Mouse (Mus musculus) lung, adult 18-20 months (tissue): ENCODE data around the gene Foxr1.
"Not testable (repeated sequence)": the region's sequence is repeated elsewhere in the genome, so short reads cannot be mapped to it uniquely, and the experiment has no call there.

Experiments used
- DNase-seq, 2 experiments: peaks; one replicate each; pipeline ENCODE4 v3.0.0; 2022; ENCODE audit warnings: mixed read lengths in 2 of 2

Foxr1 gene

GRCm38 (mm10) chr9:44475936-44476335 is 35.0 kb upstream of the Foxr1 start:
- DNase-seq: no peak

GRCm38 (mm10) chr9:44474327-44474726 is 33.4 kb upstream of the Foxr1 start:
- DNase-seq: no peak

GRCm38 (mm10) chr9:44473184-44473583 is 32.2 kb upstream of the Foxr1 start:
- no peak for DNase-seq

GRCm38 (mm10) chr9:44468800-44469199 is 27.9 kb upstream of the Foxr1 start:
- DNase-seq: no peak

- DNase-seq: no peak
Observed at GRCm38 (mm10) chr9:44468224-44468623, 27.3 kb upstream of the Foxr1 start.

- DNase-seq: peak; percentile 49 to 67
Observed at GRCm38 (mm10) chr9:44461950-44462349, 21.0 kb upstream of the Foxr1 start.

GRCm38 (mm10) chr9:44457035-44457742 is 16.3 kb upstream of the Foxr1 start:
- no peak for DNase-seq

GRCm38 (mm10) chr9:44454891-44455220 is 13.9 kb upstream of the Foxr1 start, which contains the start of gene Upk2:
Gene Upk2, minus strand, starts transcription at chr9:44454976.
- no peak for DNase-seq

- DNase-seq: peak; percentile 79 to 85
Observed at GRCm38 (mm10) chr9:44454132-44454890, 13.4 kb upstream of the Foxr1 start.

GRCm38 (mm10) chr9:44450387-44450786 is 9.5 kb upstream of the Foxr1 start:
- DNase-seq: peak in 1 of 2 experiments; percentile 15

GRCm38 (mm10) chr9:44444402-44445025 is 3.6 kb upstream of the Foxr1 start:
- not testable (repeated sequence) for DNase-seq

- peak; percentile 17 to 34 for DNase-seq
Observed at GRCm38 (mm10) chr9:44435747-44436146, 5.2 kb downstream of the Foxr1 start.

GRCm38 (mm10) chr9:44432577-44433185 is 8.3 kb downstream of the Foxr1 start:
- DNase-seq: no peak

GRCm38 (mm10) chr9:44423576-44423975 is 17.4 kb downstream of the Foxr1 start:
- no peak for DNase-seq

GRCm38 (mm10) chr9:44420280-44420898 is 20.5 kb downstream of the Foxr1 start:
- no peak for DNase-seq

- DNase-seq: not testable (repeated sequence)
Observed at GRCm38 (mm10) chr9:44419730-44420129, 21.2 kb downstream of the Foxr1 start.

GRCm38 (mm10) chr9:44418519-44419385 is 22.2 kb downstream of the Foxr1 start, which contains the start of gene Ccdc84:
Gene Ccdc84, minus strand, starts transcription at chr9:44418569.
- no peak for DNase-seq

- peak; percentile 93 to 95 for DNase-seq
Observed at GRCm38 (mm10) chr9:44417892-44418363, 23.0 kb downstream of the Foxr1 start.

- no peak for DNase-seq
Observed at GRCm38 (mm10) chr9:44417156-44417891, 23.6 kb downstream of the Foxr1 start.

GRCm38 (mm10) chr9:44412781-44413180 is 28.2 kb downstream of the Foxr1 start:
- no peak for DNase-seq

GRCm38 (mm10) chr9:44412306-44412705 is 28.6 kb downstream of the Foxr1 start:
- no peak for DNase-seq
